Mouse (Mus musculus): ENCODE results near the gene Lmntd2.

GRCm38 (mm10) chr7:141198121-141198520 lies 15.8 kb downstream of the Lmntd2 start:
- TF ChIP-seq EP300 (optimal IDR thresholded peaks at IDR 0.05): no peak
- TF ChIP-seq CTCF (IDR thresholded peaks at IDR 0.05; ENCODE audit: low read depth): no peak

Data from stomach, postnatal 0 days (tissue).